In genomic region chr4:104712338-104713083, GRCm38 (mm10) we compare ENCODE assay signal across 21 mouse cellular contexts. TPM values are rescaled to one million over a fixed set of nuclear protein-coding genes. Genes with fewer than 3 reads are reported as not detected.
"Had no signal": no experiment of that assay in that cellular context is flagged by ENCODE, and none has a peak within 500 bp of the region (broad histone marks: within the 10 kb centered on the region; RNA-seq: fewer than 3 reads in every experiment).

No protein-coding gene starts in this region.

- H3K36me3 ChIP-seq: kidney, embryonic 15.5 days; limb, embryonic 13.5 days; lung, embryonic 15.5 days; midbrain, embryonic 15.5 days; neural tube, embryonic 12.5 days; stomach, embryonic 15.5 days had no signal

- ATAC-seq: midbrain, embryonic 15.5 days had no signal

- DNase-seq: kidney, adult 2 months; kidney, postnatal 14 days; lung, postnatal 14 days; right cerebral cortex, postnatal 14 days; thymus, adult 2 months; thymus, postnatal 25 days had no signal

- H3K27ac ChIP-seq: kidney, embryonic 15.5 days; left cerebral cortex, adult 2 months; limb, embryonic 13.5 days; lung, embryonic 15.5 days; midbrain, embryonic 15.5 days; neural tube, embryonic 12.5 days; stomach, embryonic 15.5 days had no signal

- H3K4me2 ChIP-seq: kidney, embryonic 15.5 days; limb, embryonic 13.5 days; liver, embryonic 11.5 days; lung, embryonic 15.5 days; midbrain, embryonic 11.5 days; midbrain, embryonic 15.5 days; neural tube, embryonic 12.5 days; stomach, embryonic 15.5 days had no signal

- H3K9me3 ChIP-seq: kidney, embryonic 15.5 days; limb, embryonic 13.5 days; lung, embryonic 15.5 days; midbrain, embryonic 15.5 days; neural tube, embryonic 12.5 days; stomach, embryonic 15.5 days had no signal

- H3K4me3 ChIP-seq: kidney, embryonic 15.5 days; left cerebral cortex, adult 2 months; limb, embryonic 13.5 days; lung, embryonic 15.5 days; megakaryocyte, embryonic 14.5 days; midbrain, embryonic 15.5 days; neural tube, embryonic 12.5 days; stomach, embryonic 15.5 days had no signal

- H3K27me3 ChIP-seq: lung, embryonic 15.5 days; megakaryocyte, embryonic 14.5 days; midbrain, embryonic 15.5 days; neural tube, embryonic 12.5 days; stomach, embryonic 15.5 days had no signal

- H3K9ac ChIP-seq: kidney, embryonic 15.5 days; limb, embryonic 13.5 days; lung, embryonic 15.5 days; midbrain, embryonic 15.5 days; neural tube, embryonic 12.5 days; stomach, embryonic 15.5 days had no signal

- H3K4me1 ChIP-seq: kidney, embryonic 15.5 days; lung, embryonic 15.5 days; megakaryocyte, embryonic 14.5 days; stomach, embryonic 15.5 days had no signal

RNA-seq across cellular contexts. Expression of gene C8b, which starts 53.6 kb away (rescaled TPM):
- total RNA-seq: left cerebral cortex, postnatal 36 days; monocyte, adult 5-6 weeks; neutrophil, adult 5-6 weeks had no signal
- polyA plus RNA-seq: kidney, adult 2 months; limb, embryonic 13.5 days; midbrain, embryonic 11.5 days; midbrain, embryonic 15.5 days; neural tube, embryonic 12.5 days; spleen, adult 2 months; thymus, adult 2 months; urinary bladder, adult 2 months had no signal
